Mouse (Mus musculus): ENCODE data around the gene Gatad2b. TPM values are rescaled to one million over a fixed set of nuclear protein-coding genes. Genes with fewer than 3 reads are reported as not detected.

Gene Gatad2b
- polyA plus RNA-seq, 2 experiments = 16.8 to 39.9 TPM

DNA sequence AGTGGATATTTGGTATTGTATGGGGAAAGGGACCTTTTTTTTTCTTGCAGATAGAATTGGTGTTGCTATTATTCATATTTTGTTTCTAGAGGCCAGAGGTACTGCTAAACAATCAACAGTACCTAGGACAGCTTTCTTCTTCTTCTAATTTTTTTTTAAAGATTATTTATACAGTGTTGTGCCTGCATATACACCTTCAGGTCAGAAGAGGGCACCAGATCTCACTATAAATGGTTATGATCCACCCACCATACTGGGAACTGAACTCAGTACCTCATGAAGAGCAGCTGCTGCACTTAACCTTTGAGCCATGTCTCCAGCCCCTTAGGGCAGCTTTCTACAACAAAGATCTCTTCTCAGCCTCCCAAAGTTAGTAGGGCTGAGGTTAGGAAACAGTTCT lies 20.4 kb downstream of the Gatad2b start:
- Histone ChIP-seq H3K9me3 (ENCODE audit: control insufficient read depth, low read length) (no peaks in the 10 kb centered on the region), H3K9ac (ENCODE audit: low read depth, low read length, severe bottlenecking) (no peak overlapping the region), H3K4me3 (replicated peaks; ENCODE audit: low read length) (no peak overlapping the region), H3K36me3 (ENCODE audit: control insufficient read depth, insufficient read depth, low read length) (no peaks in the 10 kb centered on the region), H3K4me2 (replicated peaks; ENCODE audit: low read depth, low read length, severe bottlenecking) (no peak overlapping the region), H3K27me3 (ENCODE audit: control insufficient read depth, insufficient read depth, low read length) (no peaks in the 10 kb centered on the region), H3K27ac (replicated peaks; ENCODE audit: low read depth, low read length) (no peak overlapping the region), H3K4me1 (ENCODE audit: control insufficient read depth, insufficient read depth, low read length) (no peaks in the 10 kb centered on the region)
- ATAC-seq (ENCODE audit: low FRiP score, low read depth) (no peak), DNase-seq (ENCODE audit: low spot score) (no peak)
- no peak for TF ChIP-seq POLR2A (IDR thresholded peaks at IDR 0.05; ENCODE audit: borderline replicate concordance, extremely low read depth, insufficient read depth, insufficient read length)

DNA sequence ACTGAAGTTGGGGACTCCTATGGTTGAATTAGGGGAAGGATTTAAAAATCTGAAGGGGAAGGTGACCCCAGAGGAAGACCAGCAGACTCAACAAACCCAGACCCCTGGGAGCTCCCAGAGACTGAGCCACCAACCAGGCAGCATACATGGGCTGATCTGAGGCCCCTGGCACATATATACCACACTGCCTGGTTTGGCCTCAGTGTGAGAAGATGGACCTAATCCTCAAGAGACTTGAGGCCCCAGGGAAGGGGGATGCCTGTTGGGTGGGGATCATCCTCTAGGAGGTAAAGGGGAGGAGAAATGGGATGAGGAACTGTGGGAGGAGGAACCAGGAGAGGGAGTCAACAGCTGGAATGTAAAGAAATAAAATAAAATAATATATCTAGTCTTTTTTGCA lies 21.3 kb downstream of the Gatad2b start:
- H3K9ac ChIP-seq (ENCODE audit: low read depth, low read length, severe bottlenecking) = no peak overlapping the region
- no peaks in the 10 kb centered on the region for H3K9me3 ChIP-seq (ENCODE audit: control insufficient read depth, low read length)
- H3K27me3 ChIP-seq (ENCODE audit: control insufficient read depth, insufficient read depth, low read length) = no peaks in the 10 kb centered on the region
- H3K27ac ChIP-seq (replicated peaks; ENCODE audit: low read depth, low read length) = no peak overlapping the region
- no peak for DNase-seq (ENCODE audit: low spot score)
- H3K36me3 ChIP-seq (ENCODE audit: control insufficient read depth, insufficient read depth, low read length) = no peaks in the 10 kb centered on the region
- no peak overlapping the region for H3K4me2 ChIP-seq (replicated peaks; ENCODE audit: low read depth, low read length, severe bottlenecking)
- H3K4me1 ChIP-seq (ENCODE audit: control insufficient read depth, insufficient read depth, low read length) = no peaks in the 10 kb centered on the region
- TF ChIP-seq POLR2A (IDR thresholded peaks at IDR 0.05; ENCODE audit: borderline replicate concordance, extremely low read depth, insufficient read depth, insufficient read length) = no peak
- ATAC-seq (ENCODE audit: low FRiP score, low read depth) = no peak
- no peak overlapping the region for H3K4me3 ChIP-seq (replicated peaks; ENCODE audit: low read length)

DNA sequence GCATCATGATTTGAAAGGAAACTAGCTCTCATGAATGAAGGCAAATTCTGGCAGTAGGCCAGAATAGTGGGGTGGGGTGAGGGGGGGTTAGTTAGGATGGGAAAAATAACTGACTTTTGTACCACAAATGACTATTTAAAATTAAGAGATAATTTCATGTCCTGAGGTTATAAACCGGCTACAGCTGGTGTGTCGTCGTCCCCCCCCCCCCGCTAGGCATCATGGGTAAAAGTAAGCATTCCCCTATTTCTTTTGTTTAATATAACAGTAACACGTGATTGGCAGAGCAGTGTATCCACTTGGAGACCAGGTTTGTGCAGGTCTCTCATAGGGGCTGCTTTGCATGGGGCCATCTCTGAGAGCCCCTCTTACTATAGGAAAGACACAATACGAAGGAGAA lies 29.3 kb downstream of the Gatad2b start:
- H3K4me3 ChIP-seq (replicated peaks; ENCODE audit: low read length) = no peak overlapping the region
- peak overlapping the region; percentile 21; the same call in 1 of the 2 replicates for H3K9ac ChIP-seq (ENCODE audit: low read depth, low read length, severe bottlenecking)
- H3K4me1 ChIP-seq (ENCODE audit: control insufficient read depth, insufficient read depth, low read length) = peaks cover 15% of the 10 kb centered on the region
- no peaks in the 10 kb centered on the region for H3K9me3 ChIP-seq (ENCODE audit: control insufficient read depth, low read length)
- no peak for ATAC-seq (ENCODE audit: low FRiP score, low read depth)
- peak overlapping the region; percentile 21; the same call in 1 of the 2 replicates for H3K4me2 ChIP-seq (replicated peaks; ENCODE audit: low read depth, low read length, severe bottlenecking)
- no peak for TF ChIP-seq POLR2A (IDR thresholded peaks at IDR 0.05; ENCODE audit: borderline replicate concordance, extremely low read depth, insufficient read depth, insufficient read length)
- no peak for DNase-seq (ENCODE audit: low spot score)
- H3K36me3 ChIP-seq (ENCODE audit: control insufficient read depth, insufficient read depth, low read length) = no peaks in the 10 kb centered on the region
- 45% methylated on average over 6 of the region's 6 CpGs for WGBS
- no peak overlapping the region for H3K27ac ChIP-seq (replicated peaks; ENCODE audit: low read depth, low read length)
- no peaks in the 10 kb centered on the region for H3K27me3 ChIP-seq (ENCODE audit: control insufficient read depth, insufficient read depth, low read length)

DNA sequence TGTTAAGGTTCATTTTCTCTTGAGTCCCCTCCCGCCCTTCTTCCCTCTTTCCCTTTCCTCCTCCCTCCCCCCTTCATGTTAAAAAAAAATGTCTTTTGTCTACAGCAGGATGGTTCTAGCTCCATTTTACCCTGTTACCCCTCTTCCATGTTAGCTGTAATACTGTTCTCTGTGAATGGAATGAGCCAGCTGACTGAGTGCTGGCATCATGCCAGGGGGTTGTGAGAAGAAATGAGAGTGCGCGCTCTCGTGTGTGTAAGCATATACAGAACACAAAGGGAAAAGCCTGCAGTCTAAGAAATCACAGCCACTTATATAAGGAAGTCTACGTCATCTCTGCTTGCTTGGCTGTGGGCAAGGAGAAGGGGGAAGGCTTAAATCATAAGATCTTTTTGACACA lies 30.1 kb downstream of the Gatad2b start:
- 0 out of 2 replicates have a peak overlapping the region, but pooled peaks have one; percentile 27 for H3K27ac ChIP-seq (replicated peaks; ENCODE audit: low read depth, low read length)
- DNase-seq (ENCODE audit: low spot score) (peak; percentile 93), ATAC-seq (ENCODE audit: low FRiP score, low read depth) (peak; percentile 83; the same call in 1 of the 2 replicates)
- H3K4me2 ChIP-seq (replicated peaks; ENCODE audit: low read depth, low read length, severe bottlenecking) = peak overlapping the region; percentile 26; the same call in 1 of the 2 replicates
- no peak for TF ChIP-seq POLR2A (IDR thresholded peaks at IDR 0.05; ENCODE audit: borderline replicate concordance, extremely low read depth, insufficient read depth, insufficient read length)
- WGBS = 11% methylated on average over 5 of the region's 5 CpGs
- H3K4me3 ChIP-seq (replicated peaks; ENCODE audit: low read length) = no peak overlapping the region
- no peaks in the 10 kb centered on the region for H3K9me3 ChIP-seq (ENCODE audit: control insufficient read depth, low read length)
- no peaks in the 10 kb centered on the region for H3K27me3 ChIP-seq (ENCODE audit: control insufficient read depth, insufficient read depth, low read length)
- H3K9ac ChIP-seq (ENCODE audit: low read depth, low read length, severe bottlenecking) = no peak overlapping the region
- H3K4me1 ChIP-seq (ENCODE audit: control insufficient read depth, insufficient read depth, low read length) = peaks cover 15% of the 10 kb centered on the region
- no peaks in the 10 kb centered on the region for H3K36me3 ChIP-seq (ENCODE audit: control insufficient read depth, insufficient read depth, low read length)

DNA sequence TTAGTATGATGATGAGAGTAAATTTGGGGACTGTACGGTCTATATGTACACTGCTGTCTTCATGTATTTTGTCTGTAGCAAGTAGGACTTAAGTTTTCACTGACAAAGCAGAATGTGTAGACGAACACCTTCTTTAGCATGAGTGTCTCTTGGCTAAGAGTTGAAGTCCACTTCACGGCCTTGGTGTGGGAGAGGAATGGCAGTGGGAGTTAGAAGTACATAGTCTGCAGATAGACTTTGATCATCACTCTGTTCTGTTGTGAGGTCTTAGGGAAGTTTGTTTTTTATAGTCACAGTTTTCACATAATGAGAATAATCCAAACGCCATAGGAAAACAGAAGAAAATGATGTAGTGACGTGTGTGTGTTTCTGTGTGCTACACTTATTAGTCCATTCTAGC lies 39.5 kb downstream of the Gatad2b start:
- TF ChIP-seq POLR2A (IDR thresholded peaks at IDR 0.05; ENCODE audit: borderline replicate concordance, extremely low read depth, insufficient read depth, insufficient read length) = no peak
- Histone ChIP-seq H3K4me3 (replicated peaks; ENCODE audit: low read length) (no peak overlapping the region), H3K36me3 (ENCODE audit: control insufficient read depth, insufficient read depth, low read length) (no peaks in the 10 kb centered on the region), H3K27ac (replicated peaks; ENCODE audit: low read depth, low read length) (no peak overlapping the region), H3K4me2 (replicated peaks; ENCODE audit: low read depth, low read length, severe bottlenecking) (no peak overlapping the region), H3K9me3 (ENCODE audit: control insufficient read depth, low read length) (no peaks in the 10 kb centered on the region), H3K4me1 (ENCODE audit: control insufficient read depth, insufficient read depth, low read length) (no peaks in the 10 kb centered on the region; the same call in 1 of the 2 replicates), H3K27me3 (ENCODE audit: control insufficient read depth, insufficient read depth, low read length) (no peaks in the 10 kb centered on the region), H3K9ac (ENCODE audit: low read depth, low read length, severe bottlenecking) (no peak overlapping the region)
- DNase-seq (ENCODE audit: low spot score) (no peak), ATAC-seq (ENCODE audit: low FRiP score, low read depth) (no peak)
- 87% methylated on average over 5 of the region's 5 CpGs for WGBS

DNA sequence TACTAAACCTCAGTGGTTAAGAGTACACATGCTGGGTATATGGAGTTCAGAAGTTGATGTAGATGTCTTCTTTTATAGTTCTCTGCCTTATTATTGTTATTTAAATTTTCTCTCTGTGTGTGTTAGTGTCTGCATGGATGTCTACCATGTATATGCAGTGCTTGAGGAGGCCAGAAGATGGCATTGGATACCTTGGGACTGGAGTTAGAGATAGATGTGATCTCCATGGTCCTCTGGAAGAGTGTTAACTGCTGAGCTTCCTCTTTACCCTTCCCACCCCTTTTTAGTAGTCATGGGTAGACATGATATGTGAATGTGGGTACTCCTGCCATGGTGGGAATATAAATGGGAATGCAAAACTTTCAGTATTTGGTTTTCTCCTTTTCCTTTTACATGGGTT lies 42.5 kb downstream of the Gatad2b start:
- ATAC-seq (ENCODE audit: low FRiP score, low read depth) = no peak
- no peak for TF ChIP-seq POLR2A (IDR thresholded peaks at IDR 0.05; ENCODE audit: borderline replicate concordance, extremely low read depth, insufficient read depth, insufficient read length)
- H3K36me3 ChIP-seq (ENCODE audit: control insufficient read depth, insufficient read depth, low read length) = no peaks in the 10 kb centered on the region

More for the DNA sequence above, 42.5 kb downstream of the Gatad2b start:
- Histone ChIP-seq H3K4me1 (ENCODE audit: control insufficient read depth, insufficient read depth, low read length) (no peaks in the 10 kb centered on the region; the same call in 1 of the 2 replicates), H3K27ac (replicated peaks; ENCODE audit: low read depth, low read length) (no peak overlapping the region), H3K9me3 (ENCODE audit: control insufficient read depth, low read length) (no peaks in the 10 kb centered on the region), H3K9ac (ENCODE audit: low read depth, low read length, severe bottlenecking) (no peak overlapping the region), H3K4me2 (replicated peaks; ENCODE audit: low read depth, low read length, severe bottlenecking) (no peak overlapping the region), H3K4me3 (replicated peaks; ENCODE audit: low read length) (no peak overlapping the region), H3K27me3 (ENCODE audit: control insufficient read depth, insufficient read depth, low read length) (no peaks in the 10 kb centered on the region)
- no peak for DNase-seq (ENCODE audit: low spot score)
